1 mouse cellular context compared by ENCODE assay signal in the genomic region with DNA sequence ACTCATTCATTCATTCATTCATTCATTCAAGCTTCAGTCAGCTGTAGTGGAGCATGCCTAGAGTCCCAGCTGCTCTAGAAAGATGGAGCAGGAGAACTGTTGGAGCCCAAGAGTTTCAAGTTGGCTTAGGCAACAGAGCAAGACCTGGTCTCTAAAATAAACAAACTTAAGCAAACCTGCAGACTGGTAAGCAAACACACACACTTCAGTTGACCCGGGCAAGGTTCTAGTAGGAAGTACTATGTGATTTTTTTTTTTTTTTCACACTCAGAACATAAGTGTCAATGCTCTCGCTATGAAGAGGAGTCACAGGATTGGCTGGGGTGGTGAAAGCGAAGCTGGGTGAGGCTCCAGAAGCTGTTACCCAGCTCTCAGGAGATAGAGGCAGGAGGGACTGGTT.
A peak's percentile ranks its signal among the peaks of the same experiment; 100 is the strongest.
TF ChIP-seq lines count a peak whose summit lies in the region.

No protein-coding gene starts in this region.

TF ChIP-seq in CH12.LX, 34 proteins besides CTCF, POLR2A, EP300 and RAD21:
- TF ChIP-seq GABPA (IDR thresholded peaks at IDR 0.05; ENCODE audit: insufficient replicate concordance, low read depth, low read length), result no peak
- TF ChIP-seq ZNF384 (IDR thresholded peaks at IDR 0.05; ENCODE audit: low read depth, low read length), result peak; percentile 41; the same call in 1 of the 2 replicates
- no peak for TF ChIP-seq HCFC1 (IDR thresholded peaks at IDR 0.05; ENCODE audit: low read depth, low read length)
